Comparison of ENCODE assay signal across 29 mouse cellular contexts in genomic region chr1:58454316-58454715, GRCm38 (mm10). TPM values are rescaled to one million over a fixed set of nuclear protein-coding genes. Genes with fewer than 3 reads are reported as not detected.
DNase-seq lines count a peak whose midpoint lies in the region; ATAC-seq lines count a peak whose summit lies in the region.
"Had no signal": no experiment of that assay in that cellular context is flagged by ENCODE, and none has a peak within 500 bp of the region (broad histone marks: within the 10 kb centered on the region; RNA-seq: fewer than 3 reads in every experiment).

No protein-coding gene starts in this region.

- H3K4me3 ChIP-seq in forebrain, embryonic 14.5 days (ENCODE audit: low read depth, low read length), result no peak overlapping the region
- H3K4me3 ChIP-seq: embryonic facial prominence, embryonic 15.5 days; forebrain, embryonic 12.5 days; gastrocnemius, adult 2 months; heart, adult 2 months; heart, embryonic 12.5 days; limb, embryonic 12.5 days; liver, embryonic 15.5 days; midbrain, embryonic 12.5 days had no signal

- H3K27ac ChIP-seq in forebrain, embryonic 14.5 days (ENCODE audit: low read depth, low read length), result no peak overlapping the region
- H3K27ac ChIP-seq: embryonic facial prominence, embryonic 15.5 days; forebrain, embryonic 12.5 days; gastrocnemius, adult 2 months; heart, adult 2 months; hindbrain, embryonic 14.5 days; limb, embryonic 12.5 days; liver, embryonic 15.5 days; midbrain, embryonic 12.5 days had no signal

- no peak overlapping the region for H3K4me2 ChIP-seq in forebrain, embryonic 14.5 days (ENCODE audit: low read length)
- H3K4me2 ChIP-seq: embryonic facial prominence, embryonic 15.5 days; forebrain, embryonic 12.5 days; heart, embryonic 12.5 days; hindbrain, embryonic 14.5 days; limb, embryonic 12.5 days; liver, embryonic 15.5 days; lung, embryonic 14.5 days; midbrain, embryonic 12.5 days had no signal

- ATAC-seq in neutrophil, adult 5-6 weeks (ENCODE audit: extremely low read depth, insufficient number of reproducible peaks, low FRiP score, poor library complexity, severe bottlenecking), result peak; percentile 51; the same call in 1 of the 2 replicates
- no peak for ATAC-seq in forebrain, embryonic 14.5 days

- H3K9ac ChIP-seq in forebrain, embryonic 14.5 days (ENCODE audit: low read length), result no peak overlapping the region
- H3K9ac ChIP-seq: embryonic facial prominence, embryonic 15.5 days; forebrain, embryonic 12.5 days; heart, embryonic 12.5 days; hindbrain, embryonic 14.5 days; limb, embryonic 12.5 days; liver, embryonic 15.5 days; lung, embryonic 14.5 days; midbrain, embryonic 12.5 days had no signal

- 96% methylated on average over 6 of the region's 6 CpGs for WGBS in forebrain, embryonic 14.5 days

- no peaks in the 10 kb centered on the region for H3K27me3 ChIP-seq in forebrain, embryonic 14.5 days (replicated peaks; ENCODE audit: control insufficient read depth, insufficient read depth, low read length)
- H3K27me3 ChIP-seq: embryonic facial prominence, embryonic 15.5 days; forebrain, embryonic 12.5 days; heart, embryonic 12.5 days; limb, embryonic 12.5 days; liver, embryonic 15.5 days; midbrain, embryonic 12.5 days had no signal

- DNase-seq in heart, adult 11 months, result peak; percentile 59
- no peak for DNase-seq in heart, postnatal 4 days
- DNase-seq in spleen, postnatal 36 days (ENCODE audit: low spot score in 2 of 2), result peak; percentile 17 to 19
- no peak for DNase-seq in spleen, postnatal 4 days (ENCODE audit: low spot score in 2 of 2)
- peak; percentile 76 for DNase-seq in T-cell, adult 2 months (ENCODE audit: low spot score)
- DNase-seq in left cerebral cortex, postnatal 25 days (ENCODE audit: low spot score in 2 of 2), result no peak
- no peak for DNase-seq in forebrain, embryonic 14.5 days (ENCODE audit: low spot score)
- DNase-seq: adrenal gland, postnatal 14 days; cerebellum, adult 11-12 months; cerebellum, adult 9-11 months; embryo, embryonic 11 days; gastrocnemius, adult 2 months; gastrocnemius, postnatal 36 days; heart, adult 2 months; kidney, adult 2 months; kidney, postnatal 10 days; layer of hippocampus, adult 9-11 months; lung, embryonic 14.5 days; lung, postnatal 14 days; right cerebral cortex, postnatal 25 days; thymus, postnatal 36 days had no signal

- H3K36me3 ChIP-seq in forebrain, embryonic 14.5 days (ENCODE audit: control insufficient read depth, insufficient read depth, low read length), result peaks cover 83% of the 10 kb centered on the region

- H3K4me1 ChIP-seq in forebrain, embryonic 14.5 days (ENCODE audit: control insufficient read depth, insufficient read depth, low read length), result no peaks in the 10 kb centered on the region
- H3K4me1 ChIP-seq: embryonic facial prominence, embryonic 15.5 days; forebrain, embryonic 12.5 days; limb, embryonic 12.5 days; liver, embryonic 15.5 days; midbrain, embryonic 12.5 days had no signal

- no peaks in the 10 kb centered on the region for H3K9me3 ChIP-seq in forebrain, embryonic 14.5 days (replicated peaks; ENCODE audit: control insufficient read depth, low read length)
- H3K9me3 ChIP-seq: embryonic facial prominence, embryonic 15.5 days; forebrain, embryonic 12.5 days; heart, embryonic 12.5 days; limb, embryonic 12.5 days; liver, embryonic 15.5 days; midbrain, embryonic 12.5 days had no signal

- intact Hi-C loops in left cerebral cortex, postnatal 25 days (cut with DNase I), result no loop called here

RNA-seq across cellular contexts. Expression of gene Ppil3, which starts 9.0 kb away (rescaled TPM):
- total RNA-seq in heart, postnatal 4 days (2021), result 10 to 100 TPM; 18.9 to 19.8 TPM
- total RNA-seq in neutrophil, adult 5-6 weeks (2017), result 41.0 and 41.4 TPM in 2 replicates
- 10 to 100 TPM; 27.1 to 27.8 TPM for total RNA-seq in left cerebral cortex, postnatal 25 days (2021)
- 55.9 and 59.9 TPM in 2 replicates for polyA plus RNA-seq in forebrain, embryonic 14.5 days (2014; fragmentation: Nextera tagmentation; extraction: Ambion mirVana)

RNA-seq across cellular contexts. Expression of gene Nif3l1, which starts 9.4 kb away (rescaled TPM):
- total RNA-seq in heart, postnatal 4 days (2021), result 10 to 100 TPM; 13.7 to 18.4 TPM
- 9.5 and 14.1 TPM in 2 replicates for total RNA-seq in neutrophil, adult 5-6 weeks (2017)
- 10 to 100 TPM; 14.7 to 21.7 TPM for total RNA-seq in left cerebral cortex, postnatal 25 days (2021)
- 67.6 and 74.1 TPM in 2 replicates for polyA plus RNA-seq in forebrain, embryonic 14.5 days (2014; fragmentation: Nextera tagmentation; extraction: Ambion mirVana)

RNA-seq across cellular contexts. Expression of gene Clk1, which starts 30.4 kb away (rescaled TPM):
- total RNA-seq in heart, postnatal 4 days (2021), result 10 to 100 TPM; 60.7 to 61.5 TPM
- 1,441 and 1,572 TPM in 2 replicates for total RNA-seq in neutrophil, adult 5-6 weeks (2017)
- total RNA-seq in left cerebral cortex, postnatal 25 days (2021), result 100 to 1,000 TPM in 1 of 2 experiments, 10 to 100 TPM in 1; 92.9 to 123 TPM
- polyA plus RNA-seq in forebrain, embryonic 14.5 days (2014; fragmentation: Nextera tagmentation; extraction: Ambion mirVana), result 146 and 211 TPM in 2 replicates

RNA-seq across cellular contexts. Expression of gene Orc2, which starts 50.6 kb away (rescaled TPM):
- total RNA-seq in heart, postnatal 4 days (2021), result 10 to 100 TPM; 16.7 to 17.7 TPM
- total RNA-seq in neutrophil, adult 5-6 weeks (2017), result 23.6 and 25.3 TPM in 2 replicates
- 10 to 100 TPM; 25.5 to 26.5 TPM for total RNA-seq in left cerebral cortex, postnatal 25 days (2021)
- polyA plus RNA-seq in forebrain, embryonic 14.5 days (2014; fragmentation: Nextera tagmentation; extraction: Ambion mirVana), result 28.4 and 32.5 TPM in 2 replicates

Comparison
In these comparisons a context has a peak if more than half of its experiments do, and no peak if none do; other contexts are left out.
1. DNase-seq: peak in heart, adult 11 months (single experiment), spleen, postnatal 36 days (2 of 2) and T-cell, adult 2 months (single experiment); none in heart, postnatal 4 days (single experiment), spleen, postnatal 4 days (0 of 2), left cerebral cortex, postnatal 25 days (0 of 2) and forebrain, embryonic 14.5 days (single experiment).
2. RNA of gene Clk1, which starts 30.4 kb away (total RNA-seq): 1,441 to 1,572 TPM in neutrophil, adult 5-6 weeks; 92.9 to 123 TPM in left cerebral cortex, postnatal 25 days and 60.7 to 61.5 TPM in heart, postnatal 4 days; every median in the first group is over 10 times any median in the second.